Mouse (Mus musculus): ENCODE measurements around the gene Begain. TPM values are rescaled to one million over a fixed set of nuclear protein-coding genes. Genes with fewer than 3 reads are reported as not detected.
A peak's percentile ranks its signal among the peaks of the same experiment; 100 is the strongest.

Gene Begain
- 1 to 10 TPM; 2.7 to 3.5 TPM for total RNA-seq (2021)
- long read RNA-seq, experiment 1, partial matches to known transcripts: 5 of 8 reads
- long read RNA-seq, experiment 1, other reads (novel, unspliced or antisense): 0 of 8 reads
- long read RNA-seq, experiment 2, partial matches to known transcripts: 0 of 5 reads
- long read RNA-seq, experiment 2, other reads (novel, unspliced or antisense): 2 of 5 reads

DNA sequence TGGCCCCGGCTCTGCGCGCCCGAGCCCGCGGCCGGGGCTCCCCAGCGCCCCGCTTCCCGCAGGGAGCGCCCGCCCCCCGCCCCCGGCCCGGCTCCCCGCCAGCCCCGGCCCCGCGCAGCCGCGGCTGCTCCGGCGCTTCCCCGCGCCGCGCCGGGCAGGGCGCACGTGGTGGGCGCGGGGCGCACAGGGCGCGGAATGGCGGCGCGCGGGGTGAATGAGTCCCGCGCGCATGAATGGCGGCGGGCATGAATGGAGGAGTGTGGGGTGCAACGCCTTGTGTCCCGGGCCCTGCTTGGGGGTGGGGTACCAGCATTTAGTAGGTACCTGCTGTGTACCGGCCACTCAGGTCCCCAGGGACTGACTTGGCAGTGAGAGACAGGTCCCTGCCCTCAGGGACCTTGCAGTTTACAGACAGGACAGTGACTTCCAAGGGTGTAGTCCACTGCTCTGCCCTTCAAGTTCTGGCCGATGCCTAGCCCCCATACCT is at the start of gene Begain:
Gene Begain, minus strand, starts transcription at position 51 of the 487 bp plus-strand sequence.
- DNase-seq: no peak

DNA sequence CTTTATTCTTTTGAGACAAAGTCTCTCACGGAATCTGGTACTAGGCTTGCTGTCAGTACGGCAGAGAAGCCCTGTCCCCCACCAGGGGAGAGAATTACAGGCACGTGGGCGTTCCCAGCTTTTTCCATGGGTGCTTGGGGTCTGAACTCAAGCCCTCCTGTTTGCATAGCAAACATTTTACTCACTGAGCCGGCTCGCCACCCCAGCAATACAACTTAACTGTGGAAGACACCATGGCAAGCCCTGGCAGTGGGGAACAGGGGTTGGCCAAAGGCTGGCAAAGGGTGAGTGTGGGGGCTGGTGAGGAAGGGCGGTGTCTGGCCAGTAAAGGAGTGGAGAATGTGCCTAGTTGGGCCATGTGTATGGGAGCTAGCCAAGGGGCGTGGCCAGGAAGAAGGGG is 47.7 kb upstream of the Begain start:
- DNase-seq: no peak

DNA sequence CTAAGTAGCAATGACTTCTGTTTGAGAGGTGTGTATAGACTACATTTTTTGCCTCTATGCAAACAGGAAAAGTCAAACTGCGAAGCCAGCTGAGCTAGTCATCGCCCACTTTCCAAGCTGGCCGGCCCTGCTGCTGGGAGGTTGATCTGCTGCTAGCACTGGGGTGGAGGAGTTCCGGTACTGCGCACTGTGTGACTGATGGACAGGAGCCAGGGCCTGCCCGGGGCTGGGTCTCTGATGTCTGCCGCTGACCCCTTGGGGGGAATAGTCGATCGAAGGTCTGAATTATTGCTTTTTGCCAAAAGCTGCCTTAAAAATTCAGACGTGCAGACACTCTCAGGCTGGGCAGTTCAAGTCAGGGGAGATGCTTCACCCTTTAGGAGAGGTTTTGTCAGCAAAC is 47.1 kb upstream of the Begain start:
- no peak for DNase-seq

DNA sequence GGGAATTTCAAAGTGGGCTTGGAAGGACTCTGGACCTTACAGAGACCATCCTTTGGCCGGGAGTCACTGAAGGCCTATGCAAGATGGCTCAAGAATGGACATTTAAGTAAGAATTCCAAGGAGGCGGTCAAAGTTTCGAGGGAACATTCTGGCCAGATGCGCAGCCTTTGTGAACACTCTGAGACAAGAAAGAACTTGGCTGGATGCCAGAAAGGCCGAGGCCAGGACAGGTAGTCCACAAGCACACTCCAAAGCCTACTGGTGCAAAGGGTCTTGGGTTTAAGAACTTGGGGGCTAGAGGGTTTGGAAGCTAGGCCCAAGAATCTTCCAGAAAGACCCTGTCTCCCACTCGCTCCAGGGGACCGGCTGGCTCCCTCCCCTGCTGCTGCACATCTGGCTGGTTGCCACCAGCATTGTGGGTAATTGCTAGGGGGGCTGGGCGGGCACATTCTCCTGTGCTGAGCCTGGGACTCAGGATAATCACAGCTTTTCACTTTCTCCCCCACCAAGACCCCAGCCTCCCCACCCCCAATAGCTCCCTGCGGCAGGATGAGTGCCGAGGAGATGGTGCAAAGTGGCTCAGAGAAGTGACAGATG is 45.1 kb upstream of the Begain start:
- DNase-seq: no peak

DNA sequence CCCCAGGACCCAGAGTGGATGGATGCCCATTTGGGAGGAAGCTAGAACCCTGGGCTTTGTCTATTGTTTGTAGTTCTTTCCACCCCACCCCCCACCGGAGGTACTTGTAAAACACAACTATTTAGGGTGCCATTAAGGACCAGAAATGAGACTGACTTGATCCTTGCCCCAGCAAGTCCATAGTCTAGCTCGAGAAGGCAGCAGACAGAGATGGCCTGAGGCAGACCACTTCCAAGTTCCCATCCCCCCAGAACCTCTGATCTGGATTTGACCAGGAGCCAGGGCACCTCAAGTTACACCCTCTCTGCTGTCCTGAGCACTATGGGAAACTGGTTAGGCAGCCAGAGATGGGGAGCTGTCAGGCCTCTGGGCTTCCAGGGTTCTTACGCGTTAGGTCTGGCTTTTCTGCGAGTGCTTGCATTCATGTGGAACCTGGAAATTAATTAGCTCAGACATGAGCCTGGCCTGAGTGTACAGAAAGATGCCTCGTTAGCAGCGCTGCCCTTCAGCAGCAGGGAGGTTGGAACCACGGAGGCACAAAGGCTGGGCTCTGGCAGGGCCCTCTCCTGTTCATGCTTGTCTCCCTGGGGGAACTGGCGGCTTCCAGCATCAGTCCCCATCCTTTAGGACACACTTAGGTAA is 44.5 kb upstream of the Begain start:
- no peak for DNase-seq

DNA sequence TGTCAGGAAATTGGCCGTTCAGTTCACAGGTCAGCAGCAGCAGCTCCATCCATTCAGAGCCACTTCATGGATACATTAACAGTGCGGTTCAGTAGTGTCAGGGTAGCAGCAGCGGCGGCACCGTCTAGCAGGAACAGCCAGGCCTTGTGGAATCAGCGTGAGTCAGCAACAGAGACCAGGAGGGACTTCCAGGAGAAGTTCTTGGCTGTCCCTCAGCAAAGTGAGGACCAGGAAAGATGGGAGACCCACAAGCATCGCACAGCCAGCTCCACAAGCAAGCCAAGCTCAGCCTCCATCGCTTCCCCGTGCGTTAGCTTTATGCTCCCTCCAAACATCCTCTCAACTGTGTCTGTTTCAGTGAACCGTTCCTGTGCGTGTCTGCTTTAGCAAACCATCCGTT is 40.9 kb upstream of the Begain start:
- no peak for DNase-seq

DNA sequence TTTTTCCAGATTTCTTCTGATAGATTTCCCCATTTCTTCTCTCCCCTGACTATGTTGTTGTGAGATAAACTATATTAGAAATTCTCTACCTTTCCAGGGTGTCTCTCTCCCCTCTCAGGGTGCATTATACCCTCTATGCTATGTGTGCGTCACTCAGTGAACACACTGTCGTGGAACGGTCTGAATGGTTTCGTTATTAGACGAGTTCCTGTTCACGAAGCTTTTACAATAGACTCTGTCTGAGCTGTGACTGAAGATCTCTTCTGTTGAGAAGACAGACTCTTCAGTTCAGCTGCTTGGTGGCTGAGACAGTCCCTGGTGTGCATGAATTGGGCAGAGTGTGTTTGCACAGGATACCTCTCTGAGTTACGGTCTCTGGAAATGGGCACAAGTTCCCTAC is 32.4 kb upstream of the Begain start:
- DNase-seq: no peak

DNA sequence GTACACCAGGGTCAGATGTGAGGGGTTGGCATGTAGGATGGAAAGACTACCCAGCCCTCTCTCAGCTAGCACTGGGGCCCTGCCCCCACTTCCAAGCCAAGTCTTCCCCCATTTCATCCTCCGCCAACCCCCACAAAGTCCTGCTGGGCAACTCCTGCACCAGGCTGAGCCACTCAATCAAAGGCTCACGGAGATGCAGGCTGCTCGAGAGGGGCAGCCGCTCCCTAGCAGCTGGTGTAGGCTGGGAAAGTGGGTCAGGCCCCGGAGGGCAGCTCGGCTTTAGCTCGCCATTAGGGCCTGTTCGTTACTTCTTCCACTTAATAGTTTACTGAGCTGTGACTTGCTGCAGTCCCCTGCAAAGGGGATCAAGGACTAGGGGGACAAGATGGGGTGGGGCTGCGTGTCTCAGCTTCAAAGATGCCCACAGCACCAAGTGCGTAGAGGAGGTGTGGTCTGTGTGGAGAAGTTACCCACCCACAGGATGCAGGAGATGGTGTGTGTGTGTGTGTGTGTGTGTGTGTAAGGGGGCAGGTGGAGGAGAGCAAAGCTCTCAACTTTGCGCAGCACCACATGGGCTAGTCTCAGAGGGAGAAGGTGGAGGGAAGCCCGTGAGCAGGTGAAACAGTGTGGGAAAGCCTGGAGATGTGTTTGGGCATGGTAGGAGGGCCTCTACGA is 22.6 kb upstream of the Begain start:
- no peak for DNase-seq

DNA sequence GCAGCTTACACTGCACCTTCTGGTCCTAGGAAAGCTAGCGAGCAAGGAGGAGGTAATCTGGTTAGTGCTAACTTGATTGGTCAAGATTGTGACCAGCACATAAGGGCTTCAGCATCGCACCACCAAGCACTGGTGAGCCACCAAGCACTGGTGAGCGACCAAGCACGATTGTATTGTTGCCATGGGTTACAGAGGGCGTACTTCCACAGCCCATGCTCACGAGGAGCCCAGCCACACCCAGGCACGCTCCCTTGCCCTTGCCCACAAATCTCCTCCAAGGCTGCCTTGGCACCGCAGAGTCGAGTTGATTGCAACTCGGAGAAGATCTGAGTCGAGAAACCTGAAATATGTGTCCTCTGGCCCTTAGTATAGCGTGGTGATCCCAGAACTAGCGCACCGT is 22.0 kb upstream of the Begain start:
- DNase-seq: no peak

DNA sequence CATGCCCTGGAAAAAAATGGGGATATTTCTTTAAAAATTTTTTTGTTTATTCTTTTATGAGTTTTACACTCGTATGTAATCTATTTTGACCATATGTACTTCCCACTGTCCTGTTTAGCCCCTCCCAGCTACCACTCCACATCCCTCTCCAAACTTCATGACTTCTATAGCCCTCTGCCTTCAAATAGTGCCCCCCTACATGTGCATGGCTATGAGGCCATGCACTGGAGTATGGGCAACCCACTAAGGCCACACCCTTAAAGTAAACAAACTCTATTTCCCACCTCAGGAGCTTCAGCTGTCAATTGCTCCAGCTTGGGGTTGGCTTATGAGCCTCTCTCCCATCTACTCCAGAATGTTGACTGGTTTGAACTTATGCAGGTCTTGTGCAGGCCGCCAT is 18.1 kb upstream of the Begain start:
- DNase-seq: no peak

DNA sequence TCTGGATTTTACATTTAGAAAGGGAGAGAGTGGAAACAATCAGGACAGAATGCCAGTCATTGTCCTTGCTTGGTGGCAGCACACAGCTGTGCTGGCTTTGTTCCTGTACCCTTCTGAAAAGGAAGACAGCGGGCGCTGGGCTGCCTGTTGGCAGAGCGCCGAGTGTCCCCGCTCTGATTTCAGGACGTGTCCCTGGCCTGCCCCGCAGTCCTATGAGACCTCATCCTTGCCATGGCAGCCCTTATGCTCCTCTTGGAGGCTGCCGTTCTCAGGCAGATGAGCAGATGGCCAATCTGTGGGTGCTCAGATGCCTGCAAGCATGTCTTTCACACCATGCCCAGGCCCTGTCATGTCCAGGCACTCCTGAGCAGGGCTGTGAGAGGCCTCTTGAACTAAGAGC is 17.7 kb upstream of the Begain start:
- DNase-seq: peak; percentile 52

DNA sequence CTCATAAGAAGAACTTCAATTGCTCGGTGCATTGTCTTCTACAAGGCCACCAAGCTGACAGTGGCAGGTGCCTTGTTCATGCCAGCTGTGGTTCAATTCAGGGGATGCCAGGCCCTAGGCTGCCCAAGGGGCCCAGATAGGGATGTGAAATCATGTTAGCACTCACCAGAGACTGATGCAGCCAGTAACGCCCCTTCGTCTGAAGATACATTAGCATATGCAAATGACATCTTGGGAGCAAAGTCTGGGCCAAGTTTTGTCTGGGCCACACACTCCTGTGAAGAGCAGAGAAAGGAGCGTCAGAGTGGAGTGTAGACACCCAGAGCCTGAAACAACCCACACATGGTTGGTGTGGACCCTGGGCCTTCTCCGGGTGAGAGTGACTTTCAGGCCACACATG is 17.0 kb upstream of the Begain start:
- DNase-seq: no peak

DNA sequence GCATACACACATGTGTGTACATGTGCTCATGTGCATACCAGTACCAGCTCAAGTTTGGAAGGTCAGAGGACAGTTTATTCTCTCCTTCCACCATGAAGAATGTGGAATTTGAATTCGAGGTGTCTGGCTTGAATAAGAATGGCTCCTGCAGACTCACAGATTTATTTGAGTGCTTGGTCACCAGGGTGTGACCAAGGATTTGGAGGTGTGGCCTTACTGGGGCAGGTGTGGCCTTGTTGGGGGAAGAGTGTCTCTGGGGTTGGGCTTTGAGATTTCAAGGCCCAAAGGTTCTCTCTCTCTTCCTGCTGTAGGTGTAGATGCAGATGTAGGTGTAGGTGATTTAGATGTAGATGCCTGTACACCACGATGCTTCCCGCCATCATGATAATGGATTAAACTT is 15.5 kb upstream of the Begain start:
- DNase-seq: no peak

DNA sequence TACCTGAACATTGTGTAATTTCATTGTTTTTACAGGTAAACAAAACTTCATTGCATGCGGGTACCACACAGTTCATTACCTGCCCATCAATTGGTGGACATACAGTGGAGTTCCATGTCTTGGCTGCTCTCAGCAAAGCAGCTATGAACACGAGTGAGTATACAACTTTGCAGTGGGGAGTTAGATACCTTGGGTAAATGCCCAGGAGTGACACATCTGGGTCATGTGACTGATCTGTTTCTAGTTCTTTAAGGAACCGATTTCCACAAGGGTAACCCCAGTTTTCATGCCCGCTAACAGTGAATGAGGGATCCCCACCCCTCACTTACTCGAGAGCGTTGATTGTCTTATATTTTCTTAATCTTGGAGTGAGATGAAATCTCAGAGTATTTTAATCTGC is 9.0 kb upstream of the Begain start:
- no peak for DNase-seq

DNA sequence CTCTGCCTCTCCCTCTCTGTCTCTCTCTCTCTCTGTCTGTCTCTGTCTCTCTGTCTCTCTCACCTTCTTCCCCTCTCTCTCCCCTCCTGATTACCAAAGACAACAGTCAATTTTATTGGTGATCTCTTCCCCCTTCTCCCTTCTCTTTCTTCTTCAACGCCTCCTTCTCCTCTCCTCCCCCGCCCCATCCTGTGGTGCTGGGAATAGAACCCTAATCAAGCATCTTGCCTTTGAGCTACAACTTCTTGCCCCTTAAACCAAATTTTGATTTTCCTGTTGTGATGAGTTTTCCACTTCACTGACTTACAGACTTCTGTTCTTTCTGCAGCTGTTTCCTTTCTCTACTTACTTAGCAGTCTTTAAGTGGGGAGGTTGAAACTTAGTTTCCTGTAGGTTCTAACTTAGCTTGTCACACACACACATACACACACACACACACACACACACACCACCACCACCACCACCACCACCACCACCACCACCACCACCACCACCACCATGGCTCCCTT is 6.8 kb upstream of the Begain start:
- DNase-seq: no peak

DNA sequence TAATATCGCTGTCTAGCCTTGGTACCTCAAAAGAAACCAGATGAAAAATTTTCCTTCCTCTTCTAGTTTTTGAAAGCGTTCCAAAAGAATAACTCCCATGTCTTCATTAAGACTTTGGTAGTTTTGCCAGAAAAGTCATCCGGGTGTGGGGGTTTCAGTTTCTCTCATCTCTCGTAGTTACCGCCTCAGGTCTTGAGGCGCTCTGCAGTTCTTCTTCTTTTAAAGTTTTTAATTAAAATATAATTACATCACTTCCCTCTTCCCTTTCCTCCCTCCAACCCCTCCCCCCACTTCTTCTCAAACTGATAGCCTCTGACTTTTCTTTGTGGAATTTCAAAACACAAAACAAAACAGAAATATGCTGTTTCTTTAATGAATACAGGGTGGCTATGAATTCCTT is 6.1 kb upstream of the Begain start:
- DNase-seq: no peak

DNA sequence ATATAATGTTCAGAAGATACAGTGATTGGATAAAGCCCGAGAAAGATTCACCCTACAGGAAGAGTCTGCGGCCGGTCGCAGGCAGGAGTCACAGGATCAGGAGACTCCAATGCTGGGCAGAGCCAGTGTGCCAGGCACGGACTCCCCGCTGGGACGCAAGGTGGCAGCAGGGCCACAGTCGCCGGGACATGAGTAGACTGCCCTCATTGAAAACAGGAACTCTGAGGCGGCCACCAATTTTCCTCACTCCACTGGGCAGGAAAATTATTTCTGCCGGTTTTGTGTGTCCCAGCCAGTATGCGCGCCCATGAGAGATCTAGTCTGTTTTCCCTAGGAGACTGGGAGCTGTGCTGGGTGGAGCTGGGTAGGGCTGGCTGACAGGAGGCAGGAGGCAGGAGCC is 3.2 kb upstream of the Begain start:
- DNase-seq: no peak

DNA sequence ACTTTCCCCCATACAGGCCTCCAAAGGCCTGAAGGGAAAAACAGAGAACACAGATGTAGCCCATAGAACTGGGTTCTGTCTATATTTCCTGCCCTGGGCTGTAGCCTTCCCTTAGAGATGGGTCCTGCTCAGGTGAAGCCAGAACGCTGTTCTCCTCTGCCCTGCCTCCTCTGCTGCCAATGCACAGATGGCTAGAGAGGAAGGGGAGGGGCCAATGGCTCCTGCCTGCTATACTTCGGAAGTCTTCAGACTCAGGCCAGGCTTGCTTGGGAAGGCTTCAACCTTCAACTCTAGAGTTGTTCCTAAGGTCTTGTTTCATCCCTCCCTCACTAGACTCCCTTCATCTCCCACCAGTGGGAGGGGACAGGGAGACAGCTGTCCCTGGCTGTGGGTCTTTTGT is 1.7 kb upstream of the Begain start:
- no peak for DNase-seq

DNA sequence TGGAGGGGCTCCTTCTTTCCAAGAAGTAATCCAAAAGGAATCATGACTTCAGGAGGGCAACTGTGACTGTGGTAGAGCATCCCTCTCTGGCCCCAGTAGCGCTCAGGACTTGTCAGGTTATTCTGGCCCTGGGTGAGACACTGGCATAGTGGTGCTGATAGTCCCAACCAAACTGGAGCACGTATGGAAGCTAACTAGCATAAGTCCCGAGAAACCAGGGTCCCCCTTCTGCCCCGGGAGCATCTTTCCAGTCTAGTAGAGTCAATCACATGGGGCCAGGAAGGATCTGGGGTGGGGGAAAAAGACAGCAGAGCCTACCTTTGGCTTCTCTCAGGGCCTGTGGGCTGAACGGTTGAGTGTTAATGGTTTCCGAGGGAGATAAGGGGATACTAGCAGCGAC is 721 bp upstream of the Begain start:
- no peak for DNase-seq

DNA sequence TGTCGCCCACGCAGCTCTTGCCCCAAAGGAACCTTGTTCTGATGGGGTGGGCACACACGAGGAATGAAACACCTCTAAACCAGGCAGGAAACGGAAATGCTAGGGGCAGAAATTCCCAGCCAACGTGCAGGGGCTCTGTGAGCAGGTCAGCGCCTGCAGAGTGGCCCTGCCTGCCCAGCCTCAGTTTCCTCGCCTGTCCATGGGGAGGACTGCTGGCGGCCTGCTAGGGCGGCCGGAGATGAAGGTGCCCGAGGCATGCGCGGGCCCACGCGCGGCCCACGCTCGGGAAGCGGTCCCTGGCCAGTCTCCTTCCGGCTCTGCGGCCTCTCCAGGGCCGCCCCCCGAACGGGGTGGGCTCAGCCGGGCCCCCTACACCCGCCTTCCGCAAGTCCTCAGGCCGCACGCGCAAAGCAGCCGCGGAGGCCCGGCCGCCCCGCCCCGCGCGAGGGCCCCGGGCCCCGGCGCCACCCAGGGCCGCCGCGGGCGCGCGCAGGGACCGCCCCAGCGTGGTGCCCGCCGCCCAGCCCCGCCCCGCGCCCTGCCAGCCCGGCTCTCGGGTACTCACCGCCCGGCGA is 369 bp downstream of the Begain start:
- DNase-seq: peak; percentile 44

DNA sequence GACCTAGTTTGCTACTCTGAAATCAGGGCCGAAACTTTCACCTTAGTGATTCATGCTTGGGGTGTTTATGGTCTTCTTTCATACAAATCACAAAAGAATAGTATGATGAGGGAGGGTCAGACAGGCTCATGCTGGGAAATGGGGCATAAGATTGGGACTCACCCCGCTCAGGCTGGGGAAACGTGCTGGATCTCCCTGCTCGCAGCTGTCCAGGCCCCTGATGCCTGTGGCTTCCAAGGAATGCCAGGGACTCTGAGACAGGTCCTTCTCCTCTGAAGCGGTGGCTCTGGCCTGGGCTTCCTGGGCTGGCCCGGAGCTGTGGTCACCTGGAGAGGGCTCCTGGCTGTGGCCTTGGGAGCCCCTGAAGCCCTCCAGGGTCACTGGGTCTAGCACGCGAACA is 9.4 kb downstream of the Begain start:
- no peak for DNase-seq

DNA sequence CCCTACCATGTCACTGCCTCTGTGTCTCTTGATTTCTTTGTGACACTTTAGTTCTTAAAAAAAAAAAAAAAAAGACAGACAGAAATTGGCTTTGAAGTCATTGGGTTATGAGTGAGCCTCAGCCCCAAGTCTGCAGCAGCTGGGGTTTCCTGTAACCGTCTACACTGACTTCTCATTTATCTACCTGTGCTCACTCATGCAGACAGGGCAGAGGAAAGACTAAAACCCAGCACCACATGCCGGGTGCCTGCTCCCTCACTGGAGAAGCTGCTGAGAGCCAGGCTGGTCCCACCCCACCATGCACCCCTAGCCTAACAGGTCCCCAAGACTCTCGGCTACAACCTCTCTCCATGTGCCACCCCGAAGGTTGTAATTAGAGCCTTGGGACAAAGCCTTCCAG is 10.3 kb downstream of the Begain start:
- no peak for DNase-seq

Measured in gastrocnemius, postnatal 10 days (tissue).